Mouse (Mus musculus): ENCODE data around the gene Zfp512. TPM values are rescaled to one million over a fixed set of nuclear protein-coding genes. Genes with fewer than 3 reads are reported as not detected.
"Not testable (repeated sequence)": the region's sequence is repeated elsewhere in the genome, so short reads cannot be mapped to it uniquely, and the experiment has no call there.

Zfp512 gene
- total RNA-seq (2014; rRNA removed) = 8.1 and 9.0 TPM in 2 replicates
- polyA plus RNA-seq (2012; rRNA removed) = 4.6 and 4.9 TPM in 2 replicates

- 7% methylated on average over 23 of the region's 23 CpGs for WGBS
- H3K9ac ChIP-seq (ENCODE audit: low read depth, low read length) = peak within 1 kb of the TSS; percentile 68
- H3K27ac ChIP-seq (replicated peaks; ENCODE audit: insufficient read depth, low read depth, low read length) = no peak within 1 kb of the TSS
- H3K4me3 ChIP-seq (ENCODE audit: insufficient read depth, low read depth, low read length) = peak within 1 kb of the TSS; percentile 55
- DNase-seq (ENCODE audit: extremely low read depth, low read depth, low spot score) = peak; percentile 87
- no peaks in the 10 kb centered on the region for H3K36me3 ChIP-seq (ENCODE audit: control insufficient read depth, insufficient read depth, low read length)
- 0 out of 2 replicates have a peak, but pooled peaks have one; percentile 22 for TF ChIP-seq POLR2A (IDR thresholded peaks at IDR 0.05; ENCODE audit: extremely low read depth, insufficient read depth, low read length)
- no peak for TF ChIP-seq CTCF (IDR thresholded peaks at IDR 0.05; ENCODE audit: low read depth, low read length)
- no peaks in the 10 kb centered on the region; the same call in 1 of the 2 replicates for H3K79me2 ChIP-seq (ENCODE audit: control insufficient read depth, insufficient read depth, low read length)
- H3K4me1 ChIP-seq (ENCODE audit: control insufficient read depth, insufficient read depth, low read length) = peaks cover 4% of the 10 kb centered on the region
- no peaks in the 10 kb centered on the region for H3K27me3 ChIP-seq (ENCODE audit: control insufficient read depth, insufficient read depth, low read length)
Observed at GRCm38 (mm10) chr5:31451878-31452561, at the start of gene Zfp512. Zfp512 (plus strand) TSS chr5:31452431.

GRCm38 (mm10) chr5:31434727-31435126 lies 17.5 kb upstream of the Zfp512 start:
- not testable (repeated sequence) for H3K36me3 ChIP-seq (ENCODE audit: control insufficient read depth, insufficient read depth, low read length); H3K9ac ChIP-seq (ENCODE audit: low read depth, low read length); H3K4me3 ChIP-seq (ENCODE audit: insufficient read depth, low read depth, low read length); H3K27me3 ChIP-seq (ENCODE audit: control insufficient read depth, insufficient read depth, low read length); H3K27ac ChIP-seq (replicated peaks; ENCODE audit: insufficient read depth, low read depth, low read length); H3K79me2 ChIP-seq (ENCODE audit: control insufficient read depth, insufficient read depth, low read length); H3K4me1 ChIP-seq (ENCODE audit: control insufficient read depth, insufficient read depth, low read length); DNase-seq (ENCODE audit: extremely low read depth, low read depth, low spot score)
- WGBS = 92% methylated on average over 9 of the region's 9 CpGs

GRCm38 (mm10) chr5:31451336-31451735 lies 895 bp upstream of the Zfp512 start:
- TF ChIP-seq POLR2A (IDR thresholded peaks at IDR 0.05; ENCODE audit: extremely low read depth, insufficient read depth, low read length) = no peak
- no peak for TF ChIP-seq CTCF (IDR thresholded peaks at IDR 0.05; ENCODE audit: low read depth, low read length)
- H3K36me3 ChIP-seq (ENCODE audit: control insufficient read depth, insufficient read depth, low read length) = no peaks in the 10 kb centered on the region
- H3K27ac ChIP-seq (replicated peaks; ENCODE audit: insufficient read depth, low read depth, low read length) = no peak overlapping the region
- peak; percentile 30 for DNase-seq (ENCODE audit: extremely low read depth, low read depth, low spot score)
- H3K27me3 ChIP-seq (ENCODE audit: control insufficient read depth, insufficient read depth, low read length) = no peaks in the 10 kb centered on the region
- H3K4me3 ChIP-seq (ENCODE audit: insufficient read depth, low read depth, low read length) = no peak overlapping the region
- peaks cover 4% of the 10 kb centered on the region for H3K4me1 ChIP-seq (ENCODE audit: control insufficient read depth, insufficient read depth, low read length)
- H3K9ac ChIP-seq (ENCODE audit: low read depth, low read length) = no peak overlapping the region
- 72% methylated on average over 2 of the region's 2 CpGs for whole genome bisulfite sequencing
- H3K79me2 ChIP-seq (ENCODE audit: control insufficient read depth, insufficient read depth, low read length) = no peaks in the 10 kb centered on the region; the same call in 1 of the 2 replicates

- H3K27ac ChIP-seq (replicated peaks; ENCODE audit: insufficient read depth, low read depth, low read length) = no peak overlapping the region
- peak overlapping the region; percentile 55 for H3K4me3 ChIP-seq (ENCODE audit: insufficient read depth, low read depth, low read length)
Observed at GRCm38 (mm10) chr5:31452562-31452878, 289 bp downstream of the Zfp512 start.

GRCm38 (mm10) chr5:31452886-31453410 lies 717 bp downstream of the Zfp512 start:
- Histone ChIP-seq H3K4me3 (ENCODE audit: insufficient read depth, low read depth, low read length) (peak overlapping the region; percentile 31), H3K4me1 (ENCODE audit: control insufficient read depth, insufficient read depth, low read length) (peaks cover 4% of the 10 kb centered on the region), H3K36me3 (ENCODE audit: control insufficient read depth, insufficient read depth, low read length) (no peaks in the 10 kb centered on the region), H3K9ac (ENCODE audit: low read depth, low read length) (peak overlapping the region; percentile 68), H3K79me2 (ENCODE audit: control insufficient read depth, insufficient read depth, low read length) (peaks cover 6% of the 10 kb centered on the region; the same call in 1 of the 2 replicates), H3K27me3 (ENCODE audit: control insufficient read depth, insufficient read depth, low read length) (no peaks in the 10 kb centered on the region), H3K27ac (replicated peaks; ENCODE audit: insufficient read depth, low read depth, low read length) (no peak overlapping the region)
- TF ChIP-seq POLR2A (IDR thresholded peaks at IDR 0.05; ENCODE audit: extremely low read depth, insufficient read depth, low read length) (no peak), CTCF (IDR thresholded peaks at IDR 0.05; ENCODE audit: low read depth, low read length) (no peak)
- 14% methylated on average over 7 of the region's 7 CpGs for WGBS
- DNase-seq (ENCODE audit: extremely low read depth, low read depth, low spot score) = no peak

More at GRCm38 (mm10) chr5:31452562-31452878, 289 bp downstream of the Zfp512 start:
- peaks cover 5% of the 10 kb centered on the region; the same call in 1 of the 2 replicates for H3K79me2 ChIP-seq (ENCODE audit: control insufficient read depth, insufficient read depth, low read length)
- no peaks in the 10 kb centered on the region for H3K36me3 ChIP-seq (ENCODE audit: control insufficient read depth, insufficient read depth, low read length)
- peaks cover 4% of the 10 kb centered on the region for H3K4me1 ChIP-seq (ENCODE audit: control insufficient read depth, insufficient read depth, low read length)
- WGBS = 2% methylated on average over 11 of the region's 11 CpGs
- no peaks in the 10 kb centered on the region for H3K27me3 ChIP-seq (ENCODE audit: control insufficient read depth, insufficient read depth, low read length)
- DNase-seq (ENCODE audit: extremely low read depth, low read depth, low spot score) = no peak
- peak overlapping the region; percentile 15; the same call in 1 of the 2 replicates for H3K9ac ChIP-seq (ENCODE audit: low read depth, low read length)
- TF ChIP-seq CTCF (IDR thresholded peaks at IDR 0.05; ENCODE audit: low read depth, low read length) (no peak), POLR2A (IDR thresholded peaks at IDR 0.05; ENCODE audit: extremely low read depth, insufficient read depth, low read length) (no peak)

GRCm38 (mm10) chr5:31467798-31468197 lies 15.6 kb downstream of the Zfp512 start:
- no peak for TF ChIP-seq POLR2A (IDR thresholded peaks at IDR 0.05; ENCODE audit: extremely low read depth, insufficient read depth, low read length)
- no peak for TF ChIP-seq CTCF (IDR thresholded peaks at IDR 0.05; ENCODE audit: low read depth, low read length)
- Histone ChIP-seq H3K36me3 (ENCODE audit: control insufficient read depth, insufficient read depth, low read length) (peaks cover 18% of the 10 kb centered on the region), H3K4me1 (ENCODE audit: control insufficient read depth, insufficient read depth, low read length) (no peaks in the 10 kb centered on the region), H3K27ac (replicated peaks; ENCODE audit: insufficient read depth, low read depth, low read length) (no peak overlapping the region), H3K27me3 (ENCODE audit: control insufficient read depth, insufficient read depth, low read length) (no peaks in the 10 kb centered on the region), H3K4me3 (ENCODE audit: insufficient read depth, low read depth, low read length) (no peak overlapping the region), H3K79me2 (ENCODE audit: control insufficient read depth, insufficient read depth, low read length) (no peaks in the 10 kb centered on the region), H3K9ac (ENCODE audit: low read depth, low read length) (no peak overlapping the region)
- DNase-seq (ENCODE audit: extremely low read depth, low read depth, low spot score) = peak; percentile 12
- 89% methylated on average over 3 of the region's 3 CpGs for WGBS
